In genomic region chr7:116263281-116263680, GRCm38 (mm10) we compare ENCODE assay signal across 23 mouse cellular contexts. TPM values are rescaled to one million over a fixed set of nuclear protein-coding genes. Genes with fewer than 3 reads are reported as not detected.
DNase-seq lines count a peak whose midpoint lies in the region; ATAC-seq and TF ChIP-seq lines count a peak whose summit lies in the region.
"Had no signal": no experiment of that assay in that cellular context is flagged by ENCODE, and none has a peak within 500 bp of the region (broad histone marks: within the 10 kb centered on the region; RNA-seq: fewer than 3 reads in every experiment).

No protein-coding gene starts in this region.

- H3K4me3 ChIP-seq in forebrain, embryonic 10.5 days = no peak overlapping the region
- no peak overlapping the region for H3K4me3 ChIP-seq in forebrain, embryonic 11.5 days (ENCODE audit: low read depth, low read length)
- no peak overlapping the region for H3K4me3 ChIP-seq in hindbrain, embryonic 10.5 days
- no peak overlapping the region for H3K4me3 ChIP-seq in hindbrain, embryonic 11.5 days (ENCODE audit: low read depth, low read length)
- H3K4me3 ChIP-seq in midbrain, embryonic 12.5 days = no peak overlapping the region
- H3K4me3 ChIP-seq in midbrain, embryonic 11.5 days (ENCODE audit: low read depth, low read length) = no peak overlapping the region
- no peak overlapping the region for H3K4me3 ChIP-seq in limb, embryonic 14.5 days (replicated peaks; ENCODE audit: low read length)
- H3K4me3 ChIP-seq: embryonic facial prominence, embryonic 12.5 days; heart, adult 2 months; hindbrain, embryonic 13.5 days had no signal

- no peaks in the 10 kb centered on the region for H3K36me3 ChIP-seq in forebrain, embryonic 10.5 days (replicated peaks)
- H3K36me3 ChIP-seq in forebrain, embryonic 11.5 days (ENCODE audit: control insufficient read depth, insufficient read depth, low read length) = no peaks in the 10 kb centered on the region
- no peaks in the 10 kb centered on the region for H3K36me3 ChIP-seq in hindbrain, embryonic 10.5 days
- no peaks in the 10 kb centered on the region for H3K36me3 ChIP-seq in hindbrain, embryonic 11.5 days (ENCODE audit: control insufficient read depth, insufficient read depth, low read length)
- H3K36me3 ChIP-seq in midbrain, embryonic 12.5 days = no peaks in the 10 kb centered on the region
- H3K36me3 ChIP-seq in midbrain, embryonic 11.5 days (ENCODE audit: control insufficient read depth, insufficient read depth, low read length) = no peaks in the 10 kb centered on the region
- H3K36me3 ChIP-seq in limb, embryonic 14.5 days (ENCODE audit: control insufficient read depth, insufficient read depth, low read length) = no peaks in the 10 kb centered on the region
- H3K36me3 ChIP-seq: embryonic facial prominence, embryonic 12.5 days; hindbrain, embryonic 13.5 days had no signal

- H3K9me3 ChIP-seq in forebrain, embryonic 10.5 days = no peaks in the 10 kb centered on the region
- H3K9me3 ChIP-seq in forebrain, embryonic 11.5 days (ENCODE audit: control insufficient read depth, low read length) = no peaks in the 10 kb centered on the region
- H3K9me3 ChIP-seq in hindbrain, embryonic 10.5 days = no peaks in the 10 kb centered on the region
- H3K9me3 ChIP-seq in hindbrain, embryonic 11.5 days (ENCODE audit: control insufficient read depth, low read length) = no peaks in the 10 kb centered on the region
- no peaks in the 10 kb centered on the region for H3K9me3 ChIP-seq in midbrain, embryonic 12.5 days
- H3K9me3 ChIP-seq in midbrain, embryonic 11.5 days (ENCODE audit: control insufficient read depth, low read length) = no peaks in the 10 kb centered on the region
- H3K9me3 ChIP-seq in limb, embryonic 14.5 days (ENCODE audit: control insufficient read depth, low read length) = no peaks in the 10 kb centered on the region
- H3K9me3 ChIP-seq: embryonic facial prominence, embryonic 12.5 days; hindbrain, embryonic 13.5 days had no signal

- WGBS in forebrain, embryonic 10.5 days = 41% methylated on average over 7 of the region's 7 CpGs
- 31% methylated on average over 7 of the region's 7 CpGs for WGBS in forebrain, embryonic 11.5 days
- WGBS in hindbrain, embryonic 10.5 days = 45% methylated on average over 7 of the region's 7 CpGs
- WGBS in hindbrain, embryonic 11.5 days = 45% methylated on average over 7 of the region's 7 CpGs
- WGBS in midbrain, embryonic 12.5 days = 45% methylated on average over 7 of the region's 7 CpGs
- WGBS in midbrain, embryonic 11.5 days = 52% methylated on average over 7 of the region's 7 CpGs
- 53% methylated on average over 7 of the region's 7 CpGs for WGBS in limb, embryonic 14.5 days

- H3K4me2 ChIP-seq in forebrain, embryonic 11.5 days (ENCODE audit: low read depth, low read length, severe bottlenecking) = no peak overlapping the region
- H3K4me2 ChIP-seq in hindbrain, embryonic 11.5 days (replicated peaks; ENCODE audit: low read depth, low read length) = no peak overlapping the region
- H3K4me2 ChIP-seq in midbrain, embryonic 12.5 days (replicated peaks) = no peak overlapping the region
- no peak overlapping the region for H3K4me2 ChIP-seq in midbrain, embryonic 11.5 days
- no peak overlapping the region for H3K4me2 ChIP-seq in limb, embryonic 14.5 days (replicated peaks; ENCODE audit: low read depth, low read length, severe bottlenecking)
- H3K4me2 ChIP-seq: embryonic facial prominence, embryonic 12.5 days; hindbrain, embryonic 13.5 days had no signal

- H3K27ac ChIP-seq in forebrain, embryonic 10.5 days = peak overlapping the region; percentile 56
- H3K27ac ChIP-seq in forebrain, embryonic 11.5 days (ENCODE audit: low read depth, low read length) = no peak overlapping the region
- peak overlapping the region; percentile 72 for H3K27ac ChIP-seq in hindbrain, embryonic 10.5 days
- H3K27ac ChIP-seq in hindbrain, embryonic 11.5 days (ENCODE audit: low read depth, low read length) = no peak overlapping the region
- H3K27ac ChIP-seq in midbrain, embryonic 12.5 days (replicated peaks) = peak overlapping the region; percentile 42
- no peak overlapping the region for H3K27ac ChIP-seq in midbrain, embryonic 11.5 days (ENCODE audit: low read depth, low read length)
- no peak overlapping the region for H3K27ac ChIP-seq in limb, embryonic 14.5 days (replicated peaks; ENCODE audit: low read depth, low read length)
- H3K27ac ChIP-seq: embryonic facial prominence, embryonic 12.5 days; heart, adult 2 months; hindbrain, embryonic 13.5 days had no signal

- H3K27me3 ChIP-seq in forebrain, embryonic 10.5 days (ENCODE audit: poor library complexity, severe bottlenecking) = no peaks in the 10 kb centered on the region; the same call in 1 of the 2 replicates
- H3K27me3 ChIP-seq in forebrain, embryonic 11.5 days (ENCODE audit: control insufficient read depth, insufficient read depth, low read length) = no peaks in the 10 kb centered on the region
- H3K27me3 ChIP-seq in hindbrain, embryonic 10.5 days (ENCODE audit: insufficient read depth, poor library complexity, severe bottlenecking) = no peaks in the 10 kb centered on the region
- no peaks in the 10 kb centered on the region for H3K27me3 ChIP-seq in hindbrain, embryonic 11.5 days (ENCODE audit: control insufficient read depth, insufficient read depth, low read length)
- H3K27me3 ChIP-seq in midbrain, embryonic 12.5 days = no peaks in the 10 kb centered on the region
- no peaks in the 10 kb centered on the region for H3K27me3 ChIP-seq in midbrain, embryonic 11.5 days (ENCODE audit: control insufficient read depth, insufficient read depth, low read length)
- no peaks in the 10 kb centered on the region for H3K27me3 ChIP-seq in limb, embryonic 14.5 days (ENCODE audit: control insufficient read depth, insufficient read depth, low read length)
- H3K27me3 ChIP-seq: embryonic facial prominence, embryonic 12.5 days; hindbrain, embryonic 13.5 days; Patski had no signal

- TF ChIP-seq POLR2A in limb, embryonic 14.5 days (IDR thresholded peaks at IDR 0.05; ENCODE audit: borderline replicate concordance, extremely low read depth, insufficient read depth, insufficient read length) = no peak

- no peak for ATAC-seq in forebrain, embryonic 11.5 days (replicated peaks; ENCODE audit: low FRiP score)
- no peak for ATAC-seq in hindbrain, embryonic 11.5 days (ENCODE audit: low FRiP score)
- no peak for ATAC-seq in midbrain, embryonic 12.5 days (ENCODE audit: low FRiP score, low read depth)
- no peak for ATAC-seq in midbrain, embryonic 11.5 days (ENCODE audit: low FRiP score)
- no peak for ATAC-seq in limb, embryonic 14.5 days (ENCODE audit: low FRiP score, low read depth)
- ATAC-seq: activated CD4-positive, CD25-positive, alpha-beta regulatory T cell, adult 4 months; inflammation-experienced regulatory T-cells, adult 6 months; Patski had no signal

- no peak for DNase-seq in forebrain, embryonic 10.5 days (ENCODE audit: extremely low spot score, low spot score)
- DNase-seq in forebrain, embryonic 11.5 days (ENCODE audit: low spot score) = no peak
- DNase-seq in hindbrain, embryonic 10.5 days (ENCODE audit: low spot score) = no peak
- no peak for DNase-seq in hindbrain, embryonic 11.5 days (ENCODE audit: low spot score)
- no peak for DNase-seq in midbrain, embryonic 11.5 days (ENCODE audit: low spot score, missing footprints)
- no peak for DNase-seq in limb, embryonic 14.5 days (ENCODE audit: low spot score)
- no peak for DNase-seq in retina, embryonic 14.5 days (ENCODE audit: low spot score)
- DNase-seq: adrenal gland, adult 8-10 months; cerebellum, adult 11-12 months; gastrocnemius, postnatal 36 days; heart, adult 2 months; heart, postnatal 10 days; kidney, adult 9 months; kidney, postnatal 36 days; layer of hippocampus, adult 9-11 months; lung, postnatal 4 days; right cerebral cortex, postnatal 14 days had no signal

- no peak overlapping the region for H3K9ac ChIP-seq in forebrain, embryonic 11.5 days (ENCODE audit: low read length)
- no peak overlapping the region for H3K9ac ChIP-seq in hindbrain, embryonic 11.5 days (ENCODE audit: low read depth, low read length)
- no peak overlapping the region for H3K9ac ChIP-seq in midbrain, embryonic 12.5 days (replicated peaks)
- H3K9ac ChIP-seq in midbrain, embryonic 11.5 days (ENCODE audit: low read length) = no peak overlapping the region; the same call in 1 of the 2 replicates
- H3K9ac ChIP-seq in limb, embryonic 14.5 days (ENCODE audit: low read depth, low read length, severe bottlenecking) = 0 out of 2 replicates have a peak overlapping the region, but pooled peaks have one; percentile 28
- H3K9ac ChIP-seq: embryonic facial prominence, embryonic 12.5 days; hindbrain, embryonic 13.5 days had no signal

- peaks cover 71% of the 10 kb centered on the region for H3K4me1 ChIP-seq in forebrain, embryonic 10.5 days
- peaks cover 19% of the 10 kb centered on the region for H3K4me1 ChIP-seq in forebrain, embryonic 11.5 days (replicated peaks; ENCODE audit: control insufficient read depth, insufficient read depth, low read length)
- H3K4me1 ChIP-seq in hindbrain, embryonic 10.5 days (replicated peaks) = peaks cover 56% of the 10 kb centered on the region
- H3K4me1 ChIP-seq in hindbrain, embryonic 11.5 days (replicated peaks; ENCODE audit: control insufficient read depth, insufficient read depth, low read length) = peaks cover 3% of the 10 kb centered on the region
- peaks cover 49% of the 10 kb centered on the region for H3K4me1 ChIP-seq in midbrain, embryonic 12.5 days
- H3K4me1 ChIP-seq in midbrain, embryonic 11.5 days (ENCODE audit: control insufficient read depth, insufficient read depth, low read length) = peaks cover 16% of the 10 kb centered on the region
- 0 out of 2 replicates have a peak, but pooled peaks cover 2% of the 10 kb centered on the region for H3K4me1 ChIP-seq in limb, embryonic 14.5 days (ENCODE audit: control insufficient read depth, insufficient read depth, low read length)

RNA-seq across cellular contexts. Expression of gene Plekha7, which starts 44.9 kb away (rescaled TPM):
- polyA plus RNA-seq in forebrain, embryonic 10.5 days (2016; fragmentation: Nextera tagmentation; extraction: Ambion mirVana) = 27.7 and 28.3 TPM in 2 replicates
- 16.1 and 17.9 TPM in 2 replicates for polyA plus RNA-seq in forebrain, embryonic 11.5 days (2014; fragmentation: Nextera tagmentation; extraction: Ambion mirVana)
- 20.8 and 22.1 TPM in 2 replicates for polyA plus RNA-seq in hindbrain, embryonic 10.5 days (2016; fragmentation: Nextera tagmentation; extraction: Ambion mirVana)
- polyA plus RNA-seq in hindbrain, embryonic 11.5 days (2014; fragmentation: Nextera tagmentation; extraction: Ambion mirVana) = 8.4 and 8.8 TPM in 2 replicates
- polyA plus RNA-seq in midbrain, embryonic 12.5 days (2016; fragmentation: Nextera tagmentation; extraction: Ambion mirVana) = 17.3 and 21.2 TPM in 2 replicates
- 10.4 and 10.5 TPM in 2 replicates for polyA plus RNA-seq in midbrain, embryonic 11.5 days (2014; fragmentation: Nextera tagmentation; extraction: Ambion mirVana)
- polyA plus RNA-seq in limb, embryonic 14.5 days (2012; rRNA removed) = 12.9 and 14.3 TPM in 2 replicates
- polyA plus RNA-seq in limb, embryonic 14.5 days (2014; fragmentation: Nextera tagmentation; extraction: Ambion mirVana) = 9.2 and 9.9 TPM in 2 replicates

Comparison
In these comparisons a context has a peak if more than half of its experiments do, and no peak if none do; other contexts are left out.
1. H3K27ac ChIP-seq: peak in forebrain, embryonic 10.5 days (single experiment), hindbrain, embryonic 10.5 days (single experiment) and midbrain, embryonic 12.5 days (single experiment); none in forebrain, embryonic 11.5 days (single experiment), hindbrain, embryonic 11.5 days (single experiment), midbrain, embryonic 11.5 days (single experiment) and limb, embryonic 14.5 days (single experiment).